8 mouse cellular contexts compared by ENCODE assay signal in the genomic region with DNA sequence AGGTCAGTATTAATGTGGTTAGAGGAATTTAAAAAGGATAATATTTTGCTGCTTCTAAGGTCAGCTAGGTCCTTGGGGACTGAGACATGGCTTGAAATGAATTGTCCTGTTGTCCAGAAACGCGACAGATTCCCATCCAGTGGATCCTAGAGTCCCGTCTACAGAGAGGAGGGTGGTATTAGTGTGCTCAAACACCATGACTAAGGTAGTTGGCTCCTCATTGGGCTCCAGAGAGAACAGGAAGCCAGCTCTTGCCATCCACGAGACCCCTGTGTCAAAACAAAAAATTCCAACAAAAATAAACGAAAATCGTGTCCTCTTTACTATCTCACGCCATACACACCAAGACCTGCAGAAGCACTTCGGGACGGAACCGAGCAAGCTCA. TPM values are rescaled to one million over a fixed set of nuclear protein-coding genes. Genes with fewer than 3 reads are reported as not detected.
DNase-seq lines count a peak whose midpoint lies in the region; ATAC-seq lines count a peak whose summit lies in the region.

No protein-coding gene starts in this region.

- peak overlapping the region; percentile 69 for H3K4me2 ChIP-seq in limb, embryonic 12.5 days
- peak overlapping the region; percentile 72 for H3K4me2 ChIP-seq in neural tube, embryonic 15.5 days

- WGBS in limb, embryonic 12.5 days = 2% methylated on average over 10 of the region's 10 CpGs
- 1% methylated on average over 10 of the region's 10 CpGs for WGBS in neural tube, embryonic 15.5 days

- no peaks in the 10 kb centered on the region for H3K27me3 ChIP-seq in limb, embryonic 12.5 days
- no peaks in the 10 kb centered on the region for H3K27me3 ChIP-seq in neural tube, embryonic 15.5 days (replicated peaks)

- peaks cover 15% of the 10 kb centered on the region for H3K4me1 ChIP-seq in limb, embryonic 12.5 days (replicated peaks)
- H3K4me1 ChIP-seq in neural tube, embryonic 15.5 days = peaks cover 28% of the 10 kb centered on the region

- H3K9me3 ChIP-seq in limb, embryonic 12.5 days = peaks cover 7% of the 10 kb centered on the region; the same call in 1 of the 2 replicates
- H3K9me3 ChIP-seq in neural tube, embryonic 15.5 days (replicated peaks) = no peaks in the 10 kb centered on the region

- H3K27ac ChIP-seq in limb, embryonic 12.5 days = peak overlapping the region; percentile 67; the same call in 1 of the 2 replicates
- peak overlapping the region; percentile 90 for H3K27ac ChIP-seq in neural tube, embryonic 15.5 days (replicated peaks)

- H3K9ac ChIP-seq in limb, embryonic 12.5 days (replicated peaks) = peak overlapping the region; percentile 94
- peak overlapping the region; percentile 98 for H3K9ac ChIP-seq in neural tube, embryonic 15.5 days (replicated peaks)

- DNase-seq in embryo, embryonic 10.5 days (ENCODE audit: low spot score) = peak; percentile 47
- no peak for DNase-seq in embryo, embryonic 11 days
- peak; percentile 28 for DNase-seq in urinary bladder, adult 2 months (ENCODE audit: low spot score)
- no peak for DNase-seq in urinary bladder, adult 18-20 months (ENCODE audit: low spot score in 2 of 2)
- no peak for DNase-seq in urinary bladder, postnatal 4 days (ENCODE audit: low spot score in 2 of 2)
- no peak for DNase-seq in thymus, postnatal 4 days

- ATAC-seq in limb, embryonic 12.5 days (ENCODE audit: insufficient number of reproducible peaks, insufficient read depth, low FRiP score, low TSS enrichment, low read depth) = no peak; the same call in 1 of the 2 replicates
- ATAC-seq in neural tube, embryonic 15.5 days (ENCODE audit: low FRiP score) = peak; percentile 56

- 0 out of 2 replicates have a peak, but pooled peaks cover 2% of the 10 kb centered on the region for H3K36me3 ChIP-seq in limb, embryonic 12.5 days
- H3K36me3 ChIP-seq in neural tube, embryonic 15.5 days = no peaks in the 10 kb centered on the region

- peak overlapping the region; percentile 100 for H3K4me3 ChIP-seq in limb, embryonic 12.5 days (replicated peaks)
- H3K4me3 ChIP-seq in neural tube, embryonic 15.5 days (replicated peaks) = peak overlapping the region; percentile 95

RNA-seq across cellular contexts. Expression of a gene that starts 4.9 kb away (rescaled TPM):
- polyA plus RNA-seq in urinary bladder, adult 2 months (2012; rRNA removed) = 33.8 and 35.0 TPM in 2 replicates
- 36.4 and 37.2 TPM in 2 replicates for polyA plus RNA-seq in limb, embryonic 12.5 days (2016; fragmentation: Nextera tagmentation; extraction: Ambion mirVana)
- polyA plus RNA-seq in neural tube, embryonic 15.5 days (2015; fragmentation: Nextera tagmentation; extraction: Ambion mirVana) = 24.7 and 27.5 TPM in 2 replicates

RNA-seq across cellular contexts. Expression of a gene that starts 33.6 kb away (rescaled TPM):
- polyA plus RNA-seq in urinary bladder, adult 2 months (2012; rRNA removed) = 106 and 107 TPM in 2 replicates
- polyA plus RNA-seq in limb, embryonic 12.5 days (2016; fragmentation: Nextera tagmentation; extraction: Ambion mirVana) = 63.4 and 64.8 TPM in 2 replicates
- polyA plus RNA-seq in neural tube, embryonic 15.5 days (2015; fragmentation: Nextera tagmentation; extraction: Ambion mirVana) = 60.6 and 64.6 TPM in 2 replicates

RNA-seq across cellular contexts. Expression of a gene that starts 33.7 kb away (rescaled TPM):
- polyA plus RNA-seq in urinary bladder, adult 2 months (2012; rRNA removed) = 15.0 and 15.2 TPM in 2 replicates
- 28.4 and 31.5 TPM in 2 replicates for polyA plus RNA-seq in limb, embryonic 12.5 days (2016; fragmentation: Nextera tagmentation; extraction: Ambion mirVana)
- 21.0 and 21.9 TPM in 2 replicates for polyA plus RNA-seq in neural tube, embryonic 15.5 days (2015; fragmentation: Nextera tagmentation; extraction: Ambion mirVana)

RNA-seq across cellular contexts. Expression of a gene that starts 50.2 kb away (rescaled TPM):
- polyA plus RNA-seq in urinary bladder, adult 2 months (2012; rRNA removed) = 64.4 and 70.6 TPM in 2 replicates
- polyA plus RNA-seq in limb, embryonic 12.5 days (2016; fragmentation: Nextera tagmentation; extraction: Ambion mirVana) = 26.8 and 26.9 TPM in 2 replicates
- 38.9 and 42.0 TPM in 2 replicates for polyA plus RNA-seq in neural tube, embryonic 15.5 days (2015; fragmentation: Nextera tagmentation; extraction: Ambion mirVana)

Comparison
In these comparisons a context has a peak if more than half of its experiments do, and no peak if none do; other contexts are left out.
1. DNase-seq: peak in embryo, embryonic 10.5 days (single experiment) and urinary bladder, adult 2 months (single experiment); none in embryo, embryonic 11 days (single experiment), urinary bladder, adult 18-20 months (0 of 2), urinary bladder, postnatal 4 days (0 of 2) and thymus, postnatal 4 days (single experiment).